In the genomic region with DNA sequence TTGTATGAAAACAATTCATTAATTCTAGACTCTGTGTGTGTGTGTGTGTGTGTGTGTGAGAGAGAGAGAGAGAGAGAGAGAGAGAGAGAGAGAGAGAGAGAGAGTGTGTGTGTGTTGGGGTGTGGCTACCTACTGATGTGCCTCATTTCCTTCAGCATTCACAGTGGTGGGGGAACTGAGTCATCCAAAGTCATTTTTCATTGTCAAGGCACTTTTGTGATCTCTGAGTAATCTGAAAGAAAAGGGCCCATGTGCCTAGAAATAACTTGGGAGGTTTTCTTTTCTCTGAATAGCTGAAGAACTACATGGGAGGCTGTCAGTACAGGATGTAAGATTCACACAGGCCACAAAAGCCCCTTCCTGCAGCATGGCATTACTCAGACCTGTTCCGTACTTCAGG, we compare ENCODE assay signal across 25 mouse cellular contexts.
DNase-seq lines count a peak whose midpoint lies in the region; TF ChIP-seq lines count a peak whose summit lies in the region.
"Had no signal": no experiment of that assay in that cellular context is flagged by ENCODE, and none has a peak within 500 bp of the region (broad histone marks: within the 10 kb centered on the region; RNA-seq: fewer than 3 reads in every experiment).

No protein-coding gene starts in this region.

- no peaks in the 10 kb centered on the region for H3K27me3 ChIP-seq in C2C12 (ENCODE audit: control insufficient read depth, insufficient read depth, insufficient read length)
- H3K27me3 ChIP-seq: embryonic facial prominence, embryonic 12.5 days; embryonic facial prominence, embryonic 15.5 days; forebrain, embryonic 12.5 days; forebrain, embryonic 15.5 days; heart, embryonic 13.5 days; hindbrain, embryonic 15.5 days had no signal

- no peak overlapping the region for H3ac ChIP-seq in C2C12 (ENCODE audit: control insufficient read depth, insufficient read length, low read depth)

- no peak for TF ChIP-seq CTCF in C2C12 (IDR thresholded peaks at IDR 0.05; ENCODE audit: control insufficient read depth, insufficient read depth, insufficient read length)

- H3K4me3 ChIP-seq in C2C12 (ENCODE audit: insufficient read depth, poor library complexity, severe bottlenecking), result no peak overlapping the region
- H3K4me3 ChIP-seq: embryonic facial prominence, embryonic 12.5 days; embryonic facial prominence, embryonic 15.5 days; erythroblast, embryonic 14.5 days; forebrain, embryonic 12.5 days; forebrain, embryonic 15.5 days; heart, adult 2 months; heart, embryonic 10.5 days; heart, embryonic 13.5 days; hindbrain, embryonic 15.5 days had no signal

- H3K79me2 ChIP-seq in C2C12 (ENCODE audit: control insufficient read depth, insufficient read depth), result no peaks in the 10 kb centered on the region

- peak; percentile 95 for DNase-seq in 3T3-L1 (ENCODE audit: low read depth, low spot score)
- peak; percentile 46 for DNase-seq in brain, adult 2 months (ENCODE audit: low read depth, low spot score)
- DNase-seq in layer of hippocampus, postnatal 14 days (ENCODE audit: low spot score in 2 of 2), result no peak
- no peak for DNase-seq in testis, postnatal 10 days (ENCODE audit: low spot score)
- no peak for DNase-seq in gastrocnemius, postnatal 10 days
- DNase-seq: adrenal gland, postnatal 10 days; adrenal gland, postnatal 36 days; cerebellum, adult 11 months; cerebellum, adult 2 months; cerebellum, adult 9-11 months; cerebellum, postnatal 25 days; gastrocnemius, postnatal 36 days; heart, adult 2 months; heart, postnatal 14 days; heart, postnatal 4 days; kidney, adult 18-20 months had no signal

- H3K79me3 ChIP-seq in C2C12 (ENCODE audit: low read depth), result no peaks in the 10 kb centered on the region

- no peaks in the 10 kb centered on the region for H3K36me3 ChIP-seq in C2C12 (ENCODE audit: control insufficient read depth, insufficient read depth)
- H3K36me3 ChIP-seq: embryonic facial prominence, embryonic 12.5 days; embryonic facial prominence, embryonic 15.5 days; forebrain, embryonic 12.5 days; forebrain, embryonic 15.5 days; heart, embryonic 10.5 days; heart, embryonic 13.5 days; hindbrain, embryonic 15.5 days had no signal

TF ChIP-seq in C2C12, 6 proteins besides CTCF, POLR2A, EP300 and RAD21:
- peak; percentile 89 for TF ChIP-seq MAX (IDR thresholded peaks at IDR 0.05)
- TF ChIP-seq CEBPB (IDR thresholded peaks at IDR 0.05; ENCODE audit: low read depth), result no peak
- TF ChIP-seq FOSL1 (IDR thresholded peaks at IDR 0.05; ENCODE audit: insufficient read depth, low read length, poor library complexity, severe bottlenecking), result peak; percentile 60

Comparison
In these comparisons a context has a peak if more than half of its experiments do, and no peak if none do; other contexts are left out.
1. DNase-seq: peak in 3T3-L1 (single experiment) and brain, adult 2 months (single experiment); none in layer of hippocampus, postnatal 14 days (0 of 2), testis, postnatal 10 days (single experiment) and gastrocnemius, postnatal 10 days (single experiment).